Mouse (Mus musculus): ENCODE measurements around the gene Map4k5. TPM values are rescaled to one million over a fixed set of nuclear protein-coding genes. Genes with fewer than 3 reads are reported as not detected.

Map4k5 gene
- polyA plus RNA-seq (2017; shearing (Covaris generic)), result 15.8 TPM

GRCm38 (mm10) chr12:69892371-69893251 is at the start of gene Map4k5, which contains the start of gene Atl1:
TSS of gene Map4k5 (minus strand) at chr12:69893200.
TSS of gene Atl1 (plus strand) at chr12:69892614.

GRCm38 (mm10) chr12:69790530-69791505 is 102.2 kb downstream of the Map4k5 start, which contains the start of gene Cdkl1:
TSS of gene Cdkl1 (minus strand) at chr12:69791267.

Other genes starting within 250 kb of the Map4k5 start
- gene Sos2, start 211.3 kb downstream of the Map4k5 start, polyA plus RNA-seq (2017; shearing (Covaris generic)), result 26.2 TPM
- gene L2hgdh, start 168.3 kb downstream of the Map4k5 start, polyA plus RNA-seq (2017; shearing (Covaris generic)), result 4.2 TPM
- gene Atp5s, start 168.2 kb downstream of the Map4k5 start, polyA plus RNA-seq (2017; shearing (Covaris generic)), result 20.2 TPM
- not detected for gene Cdkl1, start 101.9 kb downstream of the Map4k5 start, polyA plus RNA-seq (2017; shearing (Covaris generic))
- gene Atl1, start 586 bp downstream of the Map4k5 start, polyA plus RNA-seq (2017; shearing (Covaris generic)), result 1.2 TPM
- gene Sav1, start 93.8 kb upstream of the Map4k5 start, polyA plus RNA-seq (2017; shearing (Covaris generic)), result 5.6 TPM
- 63.0 TPM for gene Nin, start 220.5 kb upstream of the Map4k5 start, polyA plus RNA-seq (2017; shearing (Covaris generic))

All from naive thymus-derived CD4-positive, alpha-beta T cell, adult 5 months (primary cell).